In the genomic region with DNA sequence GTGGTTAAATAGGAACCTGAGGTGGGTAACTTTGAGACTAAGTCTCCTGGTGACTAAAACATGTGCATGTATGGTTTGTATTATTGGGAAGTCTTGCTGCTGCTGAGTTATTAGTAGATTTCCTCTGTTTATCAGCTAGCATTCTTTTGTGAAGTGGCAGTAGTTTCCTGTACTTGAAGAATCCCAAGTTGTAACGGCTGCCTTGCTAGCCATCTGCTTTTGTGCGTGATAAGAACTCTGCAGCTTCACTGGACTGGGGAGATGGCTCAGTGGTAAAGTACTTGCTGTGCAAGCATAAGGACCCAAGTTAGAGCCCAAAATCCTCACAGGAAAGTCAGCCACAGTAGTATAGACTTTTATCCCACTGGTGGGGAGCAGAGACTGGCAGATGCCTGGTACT, we compare ENCODE assay signal across 20 mouse cellular contexts. TPM values are rescaled to one million over a fixed set of nuclear protein-coding genes. Genes with fewer than 3 reads are reported as not detected.
A peak's percentile ranks its signal among the peaks of the same experiment; 100 is the strongest.
DNase-seq lines count a peak whose midpoint lies in the region; ATAC-seq lines count a peak whose summit lies in the region.
"Had no signal": no experiment of that assay in that cellular context is flagged by ENCODE, and none has a peak within 500 bp of the region (broad histone marks: within the 10 kb centered on the region; RNA-seq: fewer than 3 reads in every experiment).

No protein-coding gene starts in this region.

- peaks cover 56% of the 10 kb centered on the region for H3K36me3 ChIP-seq in heart, embryonic 12.5 days
- peaks cover 63% of the 10 kb centered on the region for H3K36me3 ChIP-seq in liver, embryonic 13.5 days

- no peak overlapping the region for H3K4me3 ChIP-seq in heart, embryonic 12.5 days
- no peak overlapping the region for H3K4me3 ChIP-seq in liver, embryonic 13.5 days (replicated peaks)
- H3K4me3 ChIP-seq: embryonic facial prominence, embryonic 15.5 days; hindbrain, embryonic 10.5 days; limb, embryonic 12.5 days; lung, embryonic 15.5 days had no signal

- intact Hi-C loops in heart, postnatal 25 days (cut with DNase I): no loop called here

- no peak overlapping the region for H3K4me2 ChIP-seq in heart, embryonic 12.5 days
- no peak overlapping the region for H3K4me2 ChIP-seq in liver, embryonic 13.5 days
- H3K4me2 ChIP-seq: embryonic facial prominence, embryonic 15.5 days; limb, embryonic 12.5 days; lung, embryonic 15.5 days had no signal

- peaks cover 7% of the 10 kb centered on the region for H3K4me1 ChIP-seq in heart, embryonic 12.5 days (replicated peaks)
- peaks cover 26% of the 10 kb centered on the region for H3K4me1 ChIP-seq in liver, embryonic 13.5 days (replicated peaks)

- no peak for ATAC-seq in heart, embryonic 12.5 days (ENCODE audit: insufficient number of reproducible peaks, low FRiP score)
- peak; percentile 65 for ATAC-seq in liver, embryonic 13.5 days (ENCODE audit: low read depth)
- ATAC-seq in megakaryocyte-erythroid progenitor cell, adult 5-6 weeks (replicated peaks; ENCODE audit: low FRiP score, low TSS enrichment, poor library complexity, severe bottlenecking): peak; percentile 87
- ATAC-seq: forebrain, embryonic 14.5 days had no signal

- WGBS in heart, embryonic 12.5 days: 13% methylated on average over 2 of the region's 2 CpGs
- 16% methylated on average over 2 of the region's 2 CpGs for WGBS in liver, embryonic 13.5 days (ENCODE audit: insufficient replicate concordance)

- DNase-seq in heart, postnatal 25 days (ENCODE audit: low spot score): no peak
- peak; percentile 6 for DNase-seq in lung, postnatal 25 days (ENCODE audit: low spot score)
- no peak for DNase-seq in lung, postnatal 14 days
- DNase-seq in liver, embryonic 13.5 days: no peak
- DNase-seq in frontal cortex, postnatal 25 days (ENCODE audit: low spot score in 2 of 2): no peak
- DNase-seq in cerebellum, adult 8-10 months: no peak
- DNase-seq: adrenal gland, postnatal 14 days; cerebellum, adult 9-10 months; gastrocnemius, postnatal 10 days; kidney, adult 9 months; kidney, postnatal 25 days; layer of hippocampus, postnatal 36 days had no signal

- H3K27me3 ChIP-seq in heart, embryonic 12.5 days (replicated peaks): no peaks in the 10 kb centered on the region
- H3K27me3 ChIP-seq in liver, embryonic 13.5 days: no peaks in the 10 kb centered on the region
- H3K27me3 ChIP-seq: embryonic facial prominence, embryonic 15.5 days; limb, embryonic 12.5 days; lung, embryonic 15.5 days had no signal

- H3K27ac ChIP-seq in heart, embryonic 12.5 days (ENCODE audit: poor library complexity, severe bottlenecking): peak overlapping the region; percentile 40
- peak overlapping the region; percentile 8; the same call in 1 of the 2 replicates for H3K27ac ChIP-seq in liver, embryonic 13.5 days
- H3K27ac ChIP-seq: embryonic facial prominence, embryonic 15.5 days; hindbrain, embryonic 10.5 days; limb, embryonic 12.5 days; lung, embryonic 15.5 days had no signal

- H3K9ac ChIP-seq in heart, embryonic 12.5 days: no peak overlapping the region
- no peak overlapping the region for H3K9ac ChIP-seq in liver, embryonic 13.5 days
- H3K9ac ChIP-seq: embryonic facial prominence, embryonic 15.5 days; limb, embryonic 12.5 days; lung, embryonic 15.5 days had no signal

- no peaks in the 10 kb centered on the region for H3K9me3 ChIP-seq in heart, embryonic 12.5 days (replicated peaks)
- no peaks in the 10 kb centered on the region for H3K9me3 ChIP-seq in liver, embryonic 13.5 days (replicated peaks)
- H3K9me3 ChIP-seq: embryonic facial prominence, embryonic 15.5 days; hindbrain, embryonic 10.5 days; limb, embryonic 12.5 days; lung, embryonic 15.5 days had no signal

RNA-seq across cellular contexts. Expression of gene Ccdc174, which starts 6.0 kb away (rescaled TPM):
- 26.4 and 27.0 TPM in 2 replicates for polyA plus RNA-seq in heart, embryonic 12.5 days (2016; fragmentation: Nextera tagmentation; extraction: Ambion mirVana)
- total RNA-seq in heart, postnatal 25 days (2021): 10 to 100 TPM in 1 of 2 experiments, 1 to 10 TPM in 1; 9.1 to 11.2 TPM
- polyA plus RNA-seq in liver, embryonic 13.5 days (2015; fragmentation: Nextera tagmentation; extraction: Ambion mirVana): 17.5 and 23.0 TPM in 2 replicates
- total RNA-seq in megakaryocyte-erythroid progenitor cell, adult 5-6 weeks (2014; fragmentation: Nextera tagmentation): 23.6 and 43.2 TPM in 2 replicates
- total RNA-seq in megakaryocyte-erythroid progenitor cell, adult 5-6 weeks (2017): 69.8 and 72.5 TPM in 2 replicates

RNA-seq across cellular contexts. Expression of gene 4930590J08Rik, which starts 18.8 kb away (rescaled TPM):
- 0.41 and 0.54 TPM in 2 replicates for polyA plus RNA-seq in heart, embryonic 12.5 days (2016; fragmentation: Nextera tagmentation; extraction: Ambion mirVana)
- under 1 TPM; 0.55 to 0.67 TPM for total RNA-seq in heart, postnatal 25 days (2021)
- 0.07 TPM in 1 of 2 replicates, not detected in the other for polyA plus RNA-seq in liver, embryonic 13.5 days (2015; fragmentation: Nextera tagmentation; extraction: Ambion mirVana)
- 0.25 and 2.5 TPM in 2 replicates for total RNA-seq in megakaryocyte-erythroid progenitor cell, adult 5-6 weeks (2014; fragmentation: Nextera tagmentation)
- 2.7 TPM in 1 of 2 replicates, not detected in the other for total RNA-seq in megakaryocyte-erythroid progenitor cell, adult 5-6 weeks (2017)

RNA-seq across cellular contexts. Expression of gene Grip2, which starts 56.8 kb away (rescaled TPM):
- 8.4 and 8.7 TPM in 2 replicates for polyA plus RNA-seq in heart, embryonic 12.5 days (2016; fragmentation: Nextera tagmentation; extraction: Ambion mirVana)
- 10 to 100 TPM; 12.3 to 17.4 TPM for total RNA-seq in heart, postnatal 25 days (2021)
- 0.03 and 0.15 TPM in 2 replicates for polyA plus RNA-seq in liver, embryonic 13.5 days (2015; fragmentation: Nextera tagmentation; extraction: Ambion mirVana)
- total RNA-seq in megakaryocyte-erythroid progenitor cell, adult 5-6 weeks (2014; fragmentation: Nextera tagmentation): not detected in 2 replicates
- total RNA-seq in megakaryocyte-erythroid progenitor cell, adult 5-6 weeks (2017): 0.08 TPM in 1 of 2 replicates, not detected in the other
- total RNA-seq: granulocyte monocyte progenitor cell, adult 5-6 weeks had no signal

Comparison
In these comparisons a context has a peak if more than half of its experiments do, and no peak if none do; other contexts are left out.
1. RNA of gene Grip2, which starts 56.8 kb away (total RNA-seq): 12.3 to 17.4 TPM in heart, postnatal 25 days; 0.08 TPM in megakaryocyte-erythroid progenitor cell, adult 5-6 weeks; every median in the first group is over 10 times any median in the second.